Mouse (Mus musculus) MEL (cell line): ENCODE data around the gene 2310022A10Rik.

Source experiments
- CHD2 ChIP-seq: IDR thresholded peaks from 2 replicates; pipeline ENCODE4 v1.6.1; 2011; ENCODE audit warnings: low read length, improper control_type of control experiment
- CTCF ChIP-seq, 3 experiments: IDR thresholded peaks in 2 of 3; conservative IDR thresholded peaks in 1 of 3; 2 replicates each; pipeline ENCODE4 v1.5.1; 2011 to 2012; ENCODE audit warnings: low read length in 3 of 3, low read depth in 2 of 3, mild to moderate bottlenecking in 2 of 3, improper control_type of control experiment in 1 of 3, inconsistent platforms in 1 of 3, mixed read lengths in 1 of 3, moderate library complexity in 1 of 3; ENCODE audit not compliant: control insufficient read depth in 1 of 3, insufficient read depth in 1 of 3, poor library complexity in 1 of 3, severe bottlenecking in 1 of 3
- GABPA ChIP-seq: IDR thresholded peaks from 2 replicates; pipeline ENCODE4 v1.6.1; 2012; ENCODE audit warnings: low read depth, mild to moderate bottlenecking, inconsistent platforms, low read length, improper control_type of control experiment, moderate library complexity
- GATA1 ChIP-seq: IDR thresholded peaks from 2 replicates; pipeline ENCODE4 v1.6.1; 2011; ENCODE audit warnings: low read depth, low read length, improper control_type of control experiment
- HCFC1 ChIP-seq: IDR thresholded peaks from 2 replicates; pipeline ENCODE4 v1.6.1; 2012; ENCODE audit warnings: low read depth, mild to moderate bottlenecking, inconsistent platforms, low read length, improper control_type of control experiment, moderate library complexity
- MAX ChIP-seq: IDR thresholded peaks from 2 replicates; pipeline ENCODE4 v1.6.1; 2011; ENCODE audit warnings: low read length, improper control_type of control experiment
- POLR2A ChIP-seq, 2 experiments: IDR thresholded peaks; 2 replicates each; pipeline ENCODE4 v1.6.1; 2011 to 2012; ENCODE audit warnings: low read length in 2 of 2, mild to moderate bottlenecking in 2 of 2, control low read depth in 1 of 2, improper control_type of control experiment in 1 of 2, low read depth in 1 of 2, moderate library complexity in 1 of 2; ENCODE audit not compliant: control insufficient read depth in 1 of 2, insufficient read depth in 1 of 2, poor library complexity in 1 of 2
- POLR2AphosphoS2 ChIP-seq: IDR thresholded peaks from 2 replicates; pipeline ENCODE4 v1.6.1; 2011; ENCODE audit warnings: low read length, improper control_type of control experiment
- TAL1 ChIP-seq: IDR thresholded peaks from 2 replicates; pipeline ENCODE4 v1.6.1; 2012; ENCODE audit warnings: mild to moderate bottlenecking, inconsistent platforms, low read length, moderate library complexity, mixed read lengths
- TCF12 ChIP-seq: IDR thresholded peaks from 2 replicates; pipeline ENCODE4 v1.6.1; 2014; ENCODE audit warnings: low read depth, mild to moderate bottlenecking, inconsistent platforms, low read length, improper control_type of control experiment, moderate library complexity
- UBTF ChIP-seq: IDR thresholded peaks from 2 replicates; pipeline ENCODE4 v1.6.1; 2012; ENCODE audit warnings: low read depth, mild to moderate bottlenecking, inconsistent platforms, low read length, improper control_type of control experiment, moderate library complexity, borderline replicate concordance; ENCODE audit not compliant: insufficient read depth
- ZKSCAN1 ChIP-seq: IDR thresholded peaks from 2 replicates; pipeline ENCODE4 v1.6.1; 2012; ENCODE audit warnings: low read depth, mild to moderate bottlenecking, inconsistent platforms, low read length, improper control_type of control experiment, moderate library complexity
- ZMIZ1 ChIP-seq: IDR thresholded peaks from 2 replicates; pipeline ENCODE4 v1.6.1; 2012; ENCODE audit warnings: low read depth, mild to moderate bottlenecking, inconsistent platforms, low read length, improper control_type of control experiment, moderate library complexity

- TF ChIP-seq CTCF (IDR thresholded peaks at IDR 0.05 in 2 of 3, conservative IDR thresholded peaks at IDR 0.05 in 1 of 3; ENCODE audit: control insufficient read depth in 1 of 3, insufficient read depth in 1 of 3, low read depth in 2 of 3, low read length in 3 of 3, poor library complexity in 1 of 3, severe bottlenecking in 1 of 3) (no peak), TCF12 (no peak), GABPA (no peak), POLR2A (IDR thresholded peaks at IDR 0.05; ENCODE audit: control insufficient read depth in 1 of 2, insufficient read depth in 1 of 2, low read depth in 1 of 2, low read length in 2 of 2, poor library complexity in 1 of 2) (no peak), HCFC1 (no peak), ZKSCAN1 (no peak), MAX (no peak), ZMIZ1 (no peak), CHD2 (no peak), UBTF (no peak), GATA1 (no peak), TAL1 (no peak), POLR2AphosphoS2 (no peak)
These were observed 51.8 kb downstream of the 2310022A10Rik start for GRCm38 (mm10) chr7:27604661-27605348.
